Mouse (Mus musculus): Measurements from ENCODE around the gene Bcas1. TPM values are rescaled to one million over a fixed set of nuclear protein-coding genes. Genes with fewer than 3 reads are reported as not detected.

Gene Bcas1
- total RNA-seq, 2 experiments from 2014 or later = not detected

DNA sequence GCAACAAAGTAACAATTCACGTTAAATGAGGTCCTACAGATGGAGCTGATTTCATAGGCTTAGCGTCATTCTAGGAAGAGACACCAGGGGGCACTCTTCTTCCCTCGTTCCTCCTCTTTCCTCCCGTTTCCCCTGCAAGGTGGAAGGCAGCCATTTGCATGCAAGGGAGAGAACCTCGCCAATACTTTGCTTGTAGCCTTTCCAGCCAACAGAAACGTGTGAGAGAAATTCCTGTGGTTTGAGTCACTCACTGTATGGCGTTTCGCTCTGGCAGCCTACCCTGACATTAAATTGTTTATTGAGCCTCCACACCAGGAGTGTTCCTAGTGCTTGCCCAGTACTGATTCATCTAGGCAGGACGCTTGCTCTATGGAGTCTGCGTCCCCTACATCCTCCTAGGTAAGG is 72.7 kb downstream of the Bcas1 start:
- ATAC-seq (replicated peaks; ENCODE audit: low FRiP score, low TSS enrichment, poor library complexity, severe bottlenecking) = peak; percentile 60; the same call in 1 of the 2 replicates

DNA sequence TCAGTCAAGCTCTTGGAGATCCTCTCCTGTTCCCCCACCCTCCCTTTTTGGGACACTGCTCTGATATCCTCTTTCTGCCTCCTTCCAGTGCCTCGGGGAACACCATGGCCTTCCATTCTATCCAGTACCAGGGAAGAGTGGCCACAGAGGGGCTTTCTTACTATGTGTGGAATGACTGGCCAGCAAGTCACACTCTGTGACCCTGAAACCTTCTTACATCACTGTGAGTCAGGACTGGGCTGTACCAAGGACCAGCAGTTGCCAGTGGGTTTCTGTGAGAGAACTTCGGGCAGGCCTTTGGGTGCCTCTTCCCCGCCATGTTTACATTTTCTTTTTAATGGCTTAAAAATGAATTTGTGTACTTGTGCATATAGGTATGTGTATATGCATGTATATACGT is 75.4 kb downstream of the Bcas1 start:
- no peak for ATAC-seq (replicated peaks; ENCODE audit: low FRiP score, low TSS enrichment, poor library complexity, severe bottlenecking)

DNA sequence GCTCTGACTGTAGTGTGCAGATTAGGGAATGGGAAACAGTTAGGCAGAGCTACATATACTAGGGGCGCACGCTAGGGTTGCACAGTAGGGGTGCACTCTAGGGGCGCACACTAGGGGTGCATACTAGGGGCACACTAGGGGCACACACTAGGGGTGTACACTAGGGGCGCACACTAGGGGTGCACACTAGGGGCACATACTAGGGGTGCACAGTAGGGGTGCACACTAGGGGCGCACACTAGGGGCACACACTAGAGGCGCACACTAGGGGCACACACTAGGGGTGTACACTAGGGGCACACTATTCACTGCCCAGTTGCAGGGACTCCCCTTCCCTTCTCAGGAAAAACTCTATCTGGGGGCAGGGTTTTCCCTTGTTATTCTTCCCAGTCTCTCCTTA is 75.8 kb downstream of the Bcas1 start:
- no peak for ATAC-seq (replicated peaks; ENCODE audit: low FRiP score, low TSS enrichment, poor library complexity, severe bottlenecking)

DNA sequence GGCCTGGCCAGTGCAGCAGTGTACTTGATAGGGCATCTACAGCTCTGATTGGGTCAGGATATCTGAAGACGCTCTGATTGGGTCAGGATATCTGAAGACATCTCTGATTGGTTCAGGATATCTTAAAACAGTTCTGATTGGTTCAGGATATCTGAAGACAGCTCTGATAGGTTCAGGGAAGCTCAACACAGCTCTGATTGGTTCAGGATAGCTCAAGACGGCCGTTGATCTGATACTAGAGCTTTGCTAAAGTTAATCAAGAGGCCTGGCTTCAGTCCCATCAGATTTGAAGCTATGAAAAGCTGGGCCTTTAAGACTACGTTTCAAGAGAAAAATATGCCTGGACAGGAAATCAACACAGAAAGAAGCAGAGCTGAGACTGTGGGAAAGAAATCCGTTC is 77.9 kb downstream of the Bcas1 start:
- no peak for ATAC-seq (replicated peaks; ENCODE audit: low FRiP score, low TSS enrichment, poor library complexity, severe bottlenecking)

DNA sequence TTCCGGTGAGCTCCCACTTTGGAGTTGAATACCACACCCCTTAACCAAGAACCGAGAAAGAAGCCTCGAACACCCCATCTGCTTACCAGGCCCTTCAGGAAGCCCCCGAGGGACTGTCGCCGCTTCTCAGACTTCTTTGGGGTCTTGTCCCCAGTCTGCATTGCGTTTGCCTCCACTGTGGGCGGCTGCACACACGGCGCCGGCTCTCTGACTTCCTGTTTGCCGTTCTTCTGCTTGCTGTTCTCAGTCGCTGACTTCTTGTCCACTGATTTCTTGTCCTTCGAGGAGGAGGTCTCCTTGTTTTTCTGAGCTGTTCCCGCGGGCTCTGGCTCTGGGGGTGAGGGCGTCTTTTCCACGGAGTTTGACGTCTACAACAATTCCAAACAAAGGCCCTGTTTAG is 78.5 kb downstream of the Bcas1 start:
- no peak for ATAC-seq (replicated peaks; ENCODE audit: low FRiP score, low TSS enrichment, poor library complexity, severe bottlenecking)

DNA sequence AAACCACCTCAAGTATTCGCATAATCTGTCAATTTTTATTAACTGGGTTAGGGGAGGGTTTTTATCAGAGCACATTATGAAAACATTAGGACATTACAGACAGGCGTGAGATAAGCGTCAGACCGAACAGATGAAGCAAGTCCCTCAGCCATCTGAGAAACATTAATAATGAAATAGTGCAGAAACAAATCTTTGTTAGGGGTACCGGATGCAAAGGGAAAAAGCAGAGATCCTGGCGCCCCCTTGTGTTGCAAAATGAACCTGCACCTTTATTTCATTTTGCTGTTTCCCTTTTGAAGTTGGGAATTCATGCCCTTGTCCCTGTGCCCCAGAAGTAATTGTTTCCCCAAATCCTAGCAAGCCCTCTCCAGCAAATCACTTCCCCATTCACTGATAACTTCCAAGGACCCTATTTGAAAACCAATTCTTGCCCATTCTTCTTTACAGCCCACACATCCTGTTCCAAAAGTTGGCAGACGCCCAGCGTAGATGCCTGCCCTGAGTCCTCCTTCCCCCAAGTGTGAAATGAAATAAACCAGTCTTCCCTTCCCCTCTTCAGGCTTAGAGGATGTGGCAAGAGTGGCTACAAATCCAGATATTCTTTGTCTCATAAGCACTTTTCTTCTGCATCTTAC is 80.4 kb downstream of the Bcas1 start:
- ATAC-seq (replicated peaks; ENCODE audit: low FRiP score, low TSS enrichment, poor library complexity, severe bottlenecking) = no peak; the same call in 1 of the 2 replicates

DNA sequence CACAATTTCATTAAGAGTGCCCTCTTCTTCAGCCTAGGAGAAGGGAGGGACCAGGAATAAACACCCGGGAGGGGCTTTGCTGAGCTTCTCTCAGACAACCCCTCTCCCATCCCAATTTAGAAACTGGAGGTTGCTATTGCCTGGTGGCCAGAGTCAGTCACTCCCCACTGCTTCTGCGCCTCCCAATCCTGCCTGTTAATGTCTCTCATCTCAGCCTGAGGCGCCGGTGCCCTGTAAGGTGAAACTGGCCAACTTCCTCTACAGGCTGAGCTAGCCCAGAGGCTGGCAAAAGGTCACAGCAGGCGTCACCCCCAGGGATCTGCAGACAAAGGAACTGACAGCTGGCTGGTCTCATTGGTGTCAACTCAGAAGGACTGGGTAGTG is 82.2 kb downstream of the Bcas1 start:
- ATAC-seq (replicated peaks; ENCODE audit: low FRiP score, low TSS enrichment, poor library complexity, severe bottlenecking) = no peak

DNA sequence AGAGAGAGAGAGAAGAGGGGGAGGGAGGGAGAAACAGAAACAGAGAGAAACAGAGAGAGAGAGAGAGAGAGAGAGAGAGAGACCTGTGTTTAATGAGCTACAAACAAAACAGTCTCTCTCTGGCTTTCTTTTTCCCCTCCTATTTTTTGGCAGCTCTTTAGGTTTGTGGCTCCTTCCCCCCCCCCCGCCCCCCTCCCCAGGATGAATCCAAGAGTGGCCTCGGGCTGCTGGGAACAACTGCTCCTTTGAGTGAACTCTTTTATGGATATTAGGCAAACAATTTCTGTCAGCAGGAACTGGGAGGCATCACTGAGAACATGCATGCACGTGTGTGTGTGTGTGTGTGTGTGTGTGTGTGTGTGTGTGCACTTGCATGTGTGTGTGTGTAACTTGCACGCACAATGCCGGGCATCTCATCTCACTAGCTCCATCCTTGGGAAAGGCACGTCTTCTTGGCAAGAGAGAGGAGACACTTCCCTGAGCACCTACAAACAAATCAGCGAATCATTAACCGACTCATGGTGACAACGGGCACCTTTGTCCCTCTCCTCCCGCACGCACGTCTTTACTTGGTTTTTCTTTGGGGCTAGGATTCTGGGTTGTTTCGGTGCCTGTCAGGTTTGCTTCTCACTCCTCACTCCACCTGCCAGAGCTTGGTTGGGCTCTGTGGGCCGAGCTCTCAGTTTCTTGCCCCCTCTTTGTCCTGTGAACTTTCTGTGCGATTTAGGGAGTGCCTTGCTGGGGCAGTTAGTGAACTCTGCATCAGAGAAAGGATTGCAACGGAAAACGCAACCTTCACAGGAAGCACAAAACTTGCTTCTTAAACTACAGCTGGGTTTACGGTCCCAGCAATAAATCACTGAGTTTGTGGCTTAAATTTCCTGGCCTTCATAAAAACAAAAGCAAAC is 82.9 kb downstream of the Bcas1 start:
- ATAC-seq (replicated peaks; ENCODE audit: low FRiP score, low TSS enrichment, poor library complexity, severe bottlenecking) = no peak

DNA sequence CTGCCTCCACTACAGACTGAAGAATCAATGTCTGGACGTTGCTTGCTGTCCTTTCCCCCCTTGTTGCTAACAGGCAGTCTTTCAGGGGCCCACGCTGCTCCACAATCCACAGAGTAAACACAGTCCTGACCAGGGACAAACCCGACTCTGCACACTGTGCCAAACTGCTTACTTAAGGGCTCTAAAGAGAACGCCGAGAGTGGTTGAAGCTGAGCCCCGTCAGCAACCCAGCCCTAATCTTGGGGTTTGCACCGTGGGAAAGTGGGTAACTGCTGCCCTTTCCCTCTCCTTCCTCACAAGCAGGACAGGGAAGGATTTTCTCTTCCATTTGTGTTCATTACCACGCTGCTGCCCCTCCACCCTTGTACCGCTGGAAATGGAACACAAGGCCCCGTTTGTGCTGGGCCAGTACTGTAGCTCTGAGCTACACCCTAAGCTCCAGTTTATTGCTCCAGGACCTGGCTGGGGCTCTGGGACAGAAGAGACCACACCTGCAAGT is 83.8 kb downstream of the Bcas1 start:
- ATAC-seq (replicated peaks; ENCODE audit: low FRiP score, low TSS enrichment, poor library complexity, severe bottlenecking) = no peak

DNA sequence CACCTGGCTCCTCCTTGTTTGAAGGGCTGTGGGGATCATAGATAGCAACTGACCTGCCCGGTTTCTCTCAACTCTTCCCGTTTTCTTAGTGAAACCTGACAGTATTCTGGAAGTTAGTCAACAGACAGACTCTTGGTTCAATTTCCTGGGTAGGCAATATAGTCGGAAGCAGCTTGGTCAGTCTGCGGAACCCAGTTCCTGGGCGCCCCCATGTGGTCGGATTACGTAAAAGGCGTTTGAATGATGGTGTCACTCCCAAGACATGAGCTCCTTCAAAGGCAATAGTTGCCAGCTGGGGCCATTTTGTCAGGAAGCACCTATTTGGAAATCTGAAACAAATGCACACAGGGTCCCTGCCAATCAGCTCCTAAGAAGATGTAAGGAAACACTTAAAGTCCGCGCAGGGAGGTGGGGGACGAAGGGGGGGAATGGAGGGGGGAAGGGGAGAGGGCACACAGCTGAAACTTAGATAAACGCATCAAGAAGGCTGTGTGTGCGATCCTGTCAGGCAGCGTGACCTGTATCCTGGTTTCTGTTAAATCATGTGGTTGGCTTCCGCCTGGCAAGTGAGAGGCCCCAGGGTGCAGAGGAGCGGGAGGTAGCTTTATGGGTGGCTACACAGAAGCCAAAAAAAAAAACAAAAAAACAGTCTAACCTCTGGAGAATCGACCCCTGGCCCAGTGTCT is 84.4 kb downstream of the Bcas1 start:
- ATAC-seq (replicated peaks; ENCODE audit: low FRiP score, low TSS enrichment, poor library complexity, severe bottlenecking) = peak; percentile 70

DNA sequence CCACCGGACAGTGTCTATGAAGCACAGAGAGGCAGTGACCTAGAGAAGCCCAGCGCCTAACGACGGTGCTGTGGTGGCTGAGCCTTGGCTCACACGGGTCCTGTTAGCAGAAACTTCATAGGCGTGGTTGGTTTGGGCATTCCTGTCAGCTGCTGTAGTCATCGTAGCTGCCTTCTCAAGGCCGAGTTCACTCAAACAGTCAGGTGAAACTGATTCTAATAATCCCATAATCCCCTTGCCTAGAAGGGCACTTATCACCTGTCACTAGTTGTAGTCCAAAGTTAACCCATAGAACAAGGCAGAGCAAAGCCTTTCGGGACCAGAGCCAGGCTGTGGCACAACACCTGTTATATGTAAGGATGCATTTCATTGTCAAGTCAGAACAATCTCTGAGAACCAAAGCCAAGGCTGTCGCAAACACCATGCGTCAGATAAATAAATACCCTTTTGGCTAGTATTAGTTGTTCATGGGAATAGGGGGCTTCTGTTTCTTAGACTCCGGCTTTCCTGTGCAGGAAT is 85.3 kb downstream of the Bcas1 start:
- ATAC-seq (replicated peaks; ENCODE audit: low FRiP score, low TSS enrichment, poor library complexity, severe bottlenecking) = no peak

DNA sequence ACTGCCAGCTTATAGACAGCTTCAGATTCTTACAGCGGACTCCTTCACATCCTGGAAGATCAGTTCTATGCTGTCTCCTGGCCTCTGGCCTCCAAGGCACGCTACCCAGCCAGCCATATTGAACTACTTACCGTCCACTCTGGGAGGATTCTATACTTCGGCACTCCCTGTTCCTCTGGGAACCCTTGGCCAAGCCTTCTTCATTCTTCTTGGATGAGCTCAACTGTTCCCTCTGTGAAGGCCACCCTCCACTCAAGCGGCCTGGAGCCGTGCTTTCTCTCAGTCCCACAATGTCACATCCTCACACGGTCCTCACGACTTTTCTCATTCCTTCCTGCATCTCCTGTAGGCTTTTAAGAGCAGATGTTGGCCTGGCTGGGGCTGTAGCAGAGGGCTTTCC is 86.5 kb downstream of the Bcas1 start:
- no peak for ATAC-seq (replicated peaks; ENCODE audit: low FRiP score, low TSS enrichment, poor library complexity, severe bottlenecking)

DNA sequence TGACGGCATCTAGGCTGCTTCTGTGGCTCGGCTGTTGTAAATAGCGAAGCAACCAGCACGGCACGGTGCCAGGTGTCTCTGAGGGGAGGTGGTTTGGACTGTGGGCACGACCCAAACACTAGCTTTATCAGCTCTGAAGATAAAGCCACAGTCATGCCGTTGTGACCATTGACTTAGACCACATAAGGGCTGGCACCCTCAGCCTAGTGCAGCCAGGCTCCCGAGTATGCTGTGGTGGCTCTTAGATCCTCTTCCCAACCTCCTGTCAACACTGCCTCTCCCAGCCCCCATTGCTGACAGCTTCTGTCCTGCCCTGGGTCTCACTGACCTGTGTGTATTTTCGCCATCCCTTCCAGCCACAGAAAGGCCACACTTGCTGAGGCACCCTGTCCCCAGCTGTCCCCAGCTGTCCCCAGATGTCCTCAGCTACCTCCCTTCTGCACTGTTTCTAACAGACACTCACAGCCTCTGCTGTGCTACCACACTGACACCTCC is 91.3 kb downstream of the Bcas1 start:
- peak; percentile 71 for ATAC-seq (replicated peaks; ENCODE audit: low FRiP score, low TSS enrichment, poor library complexity, severe bottlenecking)

DNA sequence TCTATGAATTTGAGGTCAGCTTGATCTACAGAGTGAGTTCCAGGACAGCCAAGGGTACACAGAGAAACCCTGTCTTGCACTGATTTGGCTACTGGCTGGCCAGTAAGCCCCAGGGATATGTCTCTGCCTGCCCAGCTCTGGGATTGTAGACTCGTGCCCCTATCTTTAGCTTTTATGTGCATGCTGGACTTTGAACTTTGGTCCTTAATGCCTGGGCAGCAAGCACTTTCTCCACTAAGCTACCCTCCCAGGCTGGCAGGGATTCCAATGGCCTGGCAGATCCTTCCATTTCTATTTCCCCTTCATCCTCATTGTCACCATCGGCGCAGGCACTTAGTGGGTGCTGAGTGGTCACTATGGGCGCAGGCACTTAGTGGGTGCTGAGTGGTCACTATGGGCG is 92.5 kb downstream of the Bcas1 start:
- no peak for ATAC-seq (replicated peaks; ENCODE audit: low FRiP score, low TSS enrichment, poor library complexity, severe bottlenecking)

DNA sequence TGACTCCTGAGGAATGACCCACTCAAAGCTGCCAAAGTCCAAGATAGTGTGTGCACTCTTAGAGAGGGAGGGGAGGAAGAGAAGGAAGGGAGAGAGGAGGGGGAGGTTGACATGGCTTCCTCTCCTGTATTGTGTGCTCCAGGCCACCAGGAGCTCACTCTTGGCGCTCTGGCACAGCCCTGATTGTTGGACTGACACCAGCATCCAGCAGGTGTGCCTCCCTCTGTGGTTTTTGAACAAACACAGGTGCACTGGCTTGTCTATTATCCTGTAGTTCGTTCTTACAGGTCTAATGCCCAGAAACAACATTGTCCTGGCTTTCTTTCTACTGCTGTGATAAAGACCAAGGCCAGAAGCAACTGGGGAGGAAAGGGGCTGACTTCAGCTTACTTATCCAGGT is 95.8 kb downstream of the Bcas1 start:
- no peak for ATAC-seq (replicated peaks; ENCODE audit: low FRiP score, low TSS enrichment, poor library complexity, severe bottlenecking)

DNA sequence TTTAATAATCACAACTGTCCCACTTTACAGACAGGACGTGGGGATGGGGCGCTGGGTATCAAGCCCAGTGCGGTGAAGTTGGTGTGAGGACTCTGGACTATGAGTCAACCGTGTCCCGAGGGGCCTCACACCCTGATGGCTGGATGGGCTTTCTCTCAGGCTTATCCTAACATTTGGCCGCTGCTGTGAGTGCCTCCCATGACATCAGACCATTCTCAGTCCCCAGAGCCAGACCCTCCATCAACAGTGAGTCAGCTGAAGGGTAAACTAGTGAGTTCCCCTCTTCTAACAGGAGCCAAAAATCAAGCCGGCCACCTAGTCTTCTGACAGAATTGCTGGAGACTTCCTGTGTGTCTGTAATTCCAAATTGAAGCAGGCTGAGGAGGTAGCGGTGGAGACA is 97.2 kb downstream of the Bcas1 start:
- no peak for ATAC-seq (replicated peaks; ENCODE audit: low FRiP score, low TSS enrichment, poor library complexity, severe bottlenecking)

DNA sequence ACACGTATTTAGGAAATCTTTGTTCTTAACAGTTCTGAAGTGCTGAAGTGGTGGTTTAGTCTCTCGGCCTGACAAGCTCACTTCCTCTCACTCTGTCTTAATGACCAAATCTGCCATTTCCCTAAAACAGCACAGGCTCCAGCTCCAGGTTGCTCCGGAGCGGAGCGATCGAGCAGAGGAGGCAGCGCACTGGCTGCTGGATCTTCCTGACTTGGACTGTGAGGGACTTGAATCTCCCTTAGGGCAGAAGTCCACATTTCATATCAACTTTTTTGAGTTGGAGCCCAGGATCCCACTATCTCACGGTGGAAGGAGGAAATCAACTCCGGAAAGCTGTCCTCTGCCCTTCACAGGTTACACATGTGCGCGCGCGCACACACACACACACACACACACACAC is 97.7 kb downstream of the Bcas1 start:
- no peak for ATAC-seq (replicated peaks; ENCODE audit: low FRiP score, low TSS enrichment, poor library complexity, severe bottlenecking)

DNA sequence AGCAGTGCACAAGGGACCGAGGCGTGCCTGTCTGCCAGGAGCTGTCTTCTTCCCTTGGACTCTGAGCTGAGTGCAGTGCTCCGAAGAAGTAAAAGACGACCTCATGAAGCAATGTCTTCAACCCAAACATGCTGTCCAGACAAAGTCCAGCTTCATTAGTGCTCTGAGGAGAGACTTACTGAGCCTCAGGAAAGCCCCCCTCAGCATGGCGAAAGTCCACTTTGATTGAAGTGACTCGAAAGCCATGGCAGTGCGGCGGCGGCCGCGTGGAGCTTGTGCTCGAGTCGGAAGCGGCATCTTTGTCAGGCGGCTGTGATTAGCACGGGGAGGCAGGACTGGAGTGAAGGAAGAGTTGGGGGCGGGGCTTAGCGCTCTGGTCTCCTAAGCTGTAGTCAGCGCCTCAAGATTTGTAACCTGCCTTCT is 103.7 kb downstream of the Bcas1 start:
- peak; percentile 56 for ATAC-seq (replicated peaks; ENCODE audit: low FRiP score, low TSS enrichment, poor library complexity, severe bottlenecking)

DNA sequence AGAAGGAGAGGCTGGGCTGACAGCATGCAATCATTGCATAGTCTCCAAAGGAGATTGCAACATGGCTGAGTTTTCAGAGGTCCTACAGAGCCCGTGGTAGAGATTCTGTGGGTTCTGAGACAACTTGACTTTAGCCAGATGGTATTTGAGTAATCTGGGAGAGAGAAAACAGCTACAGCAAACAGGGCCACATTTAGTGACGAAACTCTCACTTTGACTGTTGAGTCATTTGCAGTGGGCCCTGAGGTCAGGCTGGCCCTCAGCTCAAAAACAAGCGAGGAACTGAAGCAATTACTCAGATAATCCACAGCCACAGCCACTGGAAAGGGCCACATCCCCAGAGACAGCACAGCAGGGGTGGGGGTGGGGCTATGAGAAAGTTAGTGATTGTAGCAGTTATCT is 105.6 kb downstream of the Bcas1 start:
- ATAC-seq (replicated peaks; ENCODE audit: low FRiP score, low TSS enrichment, poor library complexity, severe bottlenecking) = no peak

DNA sequence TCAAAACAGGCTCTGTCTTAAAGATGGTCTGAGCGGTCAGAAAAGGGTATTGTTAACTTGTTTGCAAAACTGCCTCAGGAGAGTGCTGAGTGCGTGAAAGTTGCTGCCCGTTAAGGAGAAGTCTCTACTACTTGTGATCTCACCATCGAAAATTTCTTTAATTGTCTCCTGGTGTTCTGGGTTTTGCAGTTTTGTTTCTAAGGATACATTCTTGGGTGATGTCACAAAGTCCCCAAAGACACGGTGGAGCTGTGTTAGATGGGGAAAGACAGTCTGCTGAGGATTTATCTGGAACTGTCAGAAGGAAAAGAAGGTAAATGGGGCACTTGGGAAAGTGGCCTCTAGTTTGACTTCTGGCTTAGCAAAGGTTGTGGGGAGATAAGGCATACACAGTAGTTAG is 106.1 kb downstream of the Bcas1 start:
- no peak for ATAC-seq (replicated peaks; ENCODE audit: low FRiP score, low TSS enrichment, poor library complexity, severe bottlenecking)

Measured in megakaryocyte-erythroid progenitor cell, adult 5-6 weeks (primary cell).